Mouse (Mus musculus) embryonic fibroblast, embryonic 13.5 days (primary cell): ENCODE measurements around the gene Prl2c2.
"Not testable (repeated sequence)": the region's sequence is repeated elsewhere in the genome, so short reads cannot be mapped to it uniquely, and the experiment has no call there.

Experiments used
- CTCF ChIP-seq: IDR thresholded peaks from 2 replicates; pipeline ENCODE4 v1.5.1; 2011; ENCODE audit warnings: mild to moderate bottlenecking, control low read depth, low read length, moderate library complexity, borderline replicate concordance; ENCODE audit not compliant: insufficient read depth
- POLR2A ChIP-seq: IDR thresholded peaks from 2 replicates; pipeline ENCODE4 v1.6.1; 2011; ENCODE audit warnings: low read depth, mild to moderate bottlenecking, control low read depth, low read length, moderate library complexity

DNA sequence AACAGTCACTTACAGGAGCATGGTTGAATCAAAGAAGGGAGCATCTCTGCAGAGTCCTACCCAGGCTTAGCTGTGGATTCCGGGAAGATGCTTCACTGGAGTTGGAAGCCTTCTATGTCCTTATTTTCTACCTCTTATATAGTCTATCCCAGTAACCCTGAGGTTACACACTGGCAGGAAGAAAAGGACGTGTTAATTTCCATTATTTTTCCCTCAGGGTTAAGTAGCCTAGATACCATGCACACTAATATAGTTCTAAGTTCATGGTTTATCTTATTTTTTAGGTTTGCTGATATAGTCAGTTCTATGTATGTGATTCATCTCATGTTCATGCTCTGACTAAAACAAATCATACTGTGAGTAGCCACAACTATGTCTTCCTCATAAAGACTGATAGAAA is at the start of gene Prl2c2:
- TF ChIP-seq POLR2A, CTCF: not testable (repeated sequence)
